Mouse (Mus musculus) forebrain, embryonic 11.5 days (tissue): Measurements from ENCODE around the gene Med6. TPM values are rescaled to one million over a fixed set of nuclear protein-coding genes. Genes with fewer than 3 reads are reported as not detected.
A peak's percentile ranks its signal among the peaks of the same experiment; 100 is the strongest.

Experiments
- ATAC-seq: fragments of 200-750 bp; cut with Nextera tagmentation; replicated peaks from 2 replicates; pipeline ENCODE4 v1.8.0; 2017; ENCODE audit warnings: moderate TSS enrichment; ENCODE audit not compliant: low FRiP score
- DNase-seq: peaks from one replicate; pipeline ENCODE4 v3.0.0-alpha.2; 2017; ENCODE audit warnings: low spot score
- H3K27ac ChIP-seq: fragments of 300-500 bp; sonication (generic); 2 replicates; pipeline ENCODE4 v1.5.1; 2014; ENCODE audit warnings: low read depth, low read length
- H3K27me3 ChIP-seq: fragments of 300-500 bp; sonication (generic); 2 replicates; pipeline ENCODE4 v1.6.1; 2014; ENCODE audit warnings: mild to moderate bottlenecking, low read length, mixed read lengths; ENCODE audit not compliant: control insufficient read depth, insufficient read depth
- H3K36me3 ChIP-seq: fragments of 300-500 bp; sonication (generic); 2 replicates; pipeline ENCODE4 v1.6.1; 2014; ENCODE audit warnings: mild to moderate bottlenecking, low read length, moderate library complexity, mixed read lengths; ENCODE audit not compliant: control insufficient read depth, insufficient read depth
- H3K4me1 ChIP-seq: fragments of 300-500 bp; sonication (generic); replicated peaks from 2 replicates; pipeline ENCODE4 v1.6.1; 2014; ENCODE audit warnings: low read length, mixed read lengths; ENCODE audit not compliant: control insufficient read depth, insufficient read depth
- H3K4me2 ChIP-seq: fragments of 300-500 bp; sonication (generic); 2 replicates; pipeline ENCODE4 v1.6.1; 2014; ENCODE audit warnings: low read depth, mild to moderate bottlenecking, low read length, moderate library complexity, mixed read lengths; ENCODE audit not compliant: severe bottlenecking
- H3K4me3 ChIP-seq: fragments of 300-500 bp; sonication (generic); 2 replicates; pipeline ENCODE4 v1.5.1; 2014; ENCODE audit warnings: low read depth, low read length
- H3K9ac ChIP-seq: fragments of 300-500 bp; sonication (generic); 2 replicates; pipeline ENCODE4 v1.6.1; 2014; ENCODE audit warnings: low read length
- H3K9me3 ChIP-seq: fragments of 300-500 bp; sonication (generic); 2 replicates; pipeline ENCODE4 v1.6.1; 2016; ENCODE audit warnings: low read length, mixed read lengths; ENCODE audit not compliant: control insufficient read depth
- WGBS: fragments of 180-500 bp; shearing (Covaris S2); extraction: QIAGEN DNeasy Blood & Tissue Kit; methylation state at CpG from one replicate; pipeline ENCODE4 v1.1.7; 2014; 5-methylcytosine and 5-hydroxymethylcytosine counted together
- polyA plus RNA-seq: library from polyadenylated mRNA; unstranded; fragments of >200 nt; fragmentation: Nextera tagmentation; extraction: Ambion mirVana; gene quantifications from 2 replicates; pipeline ENCODE4 v1.2.1, GENCODE M21; 2014

Med6 gene
- polyA plus RNA-seq, 1 experiment from 2014 or later = 81.1 TPM

- Histone ChIP-seq H3K9ac (no peak overlapping the region), H3K9me3 (no peaks in the 10 kb centered on the region), H3K4me3 (no peak overlapping the region), H3K4me2 (no peak overlapping the region), H3K36me3 (no peaks in the 10 kb centered on the region), H3K27ac (no peak overlapping the region), H3K27me3 (no peaks in the 10 kb centered on the region), H3K4me1 (no peaks in the 10 kb centered on the region; the same call in 1 of the 2 replicates)
- DNase-seq (no peak), ATAC-seq (no peak)
- 86% methylated on average over 6 of the region's 6 CpGs for WGBS
Observed at GRCm38 (mm10) chr12:81627426-81627825, 32.6 kb upstream of the Med6 start.

- no peak for ATAC-seq
- DNase-seq = no peak
- Histone ChIP-seq H3K9me3 (no peaks in the 10 kb centered on the region), H3K4me3 (no peak overlapping the region), H3K36me3 (no peaks in the 10 kb centered on the region), H3K4me1 (no peaks in the 10 kb centered on the region), H3K27me3 (no peaks in the 10 kb centered on the region), H3K4me2 (no peak overlapping the region), H3K9ac (no peak overlapping the region), H3K27ac (no peak overlapping the region)
- WGBS = 88% methylated on average over 12 of the region's 12 CpGs
Observed at GRCm38 (mm10) chr12:81626226-81626861, 31.5 kb upstream of the Med6 start.

GRCm38 (mm10) chr12:81623377-81623776 is 28.6 kb upstream of the Med6 start:
- H3K36me3 ChIP-seq = no peaks in the 10 kb centered on the region
- H3K4me2 ChIP-seq = no peak overlapping the region
- H3K4me3 ChIP-seq = no peak overlapping the region
- no peaks in the 10 kb centered on the region for H3K9me3 ChIP-seq
- no peaks in the 10 kb centered on the region for H3K27me3 ChIP-seq
- ATAC-seq (no peak), DNase-seq (no peak)
- no peak overlapping the region for H3K9ac ChIP-seq
- no peaks in the 10 kb centered on the region for H3K4me1 ChIP-seq
- WGBS = 82% methylated on average over 4 of the region's 4 CpGs
- H3K27ac ChIP-seq = no peak overlapping the region

GRCm38 (mm10) chr12:81619302-81619701 is 24.5 kb upstream of the Med6 start:
- H3K27me3 ChIP-seq = no peaks in the 10 kb centered on the region
- H3K36me3 ChIP-seq = no peaks in the 10 kb centered on the region
- WGBS = 21% methylated on average over 5 of the region's 5 CpGs
- peak; percentile 85 for DNase-seq
- no peak for ATAC-seq
- no peak overlapping the region for H3K27ac ChIP-seq
- H3K9me3 ChIP-seq = no peaks in the 10 kb centered on the region
- H3K4me2 ChIP-seq = no peak overlapping the region
- no peak overlapping the region for H3K4me3 ChIP-seq
- no peak overlapping the region for H3K9ac ChIP-seq
- H3K4me1 ChIP-seq = no peaks in the 10 kb centered on the region

GRCm38 (mm10) chr12:81616980-81617379 is 22.2 kb upstream of the Med6 start:
- no peaks in the 10 kb centered on the region for H3K36me3 ChIP-seq
- no peaks in the 10 kb centered on the region for H3K9me3 ChIP-seq
- H3K27me3 ChIP-seq = no peaks in the 10 kb centered on the region
- H3K9ac ChIP-seq = no peak overlapping the region
- no peak overlapping the region for H3K4me2 ChIP-seq
- no peak for ATAC-seq
- H3K4me3 ChIP-seq = no peak overlapping the region
- WGBS = 82% methylated on average over 7 of the region's 7 CpGs
- H3K27ac ChIP-seq = no peak overlapping the region
- no peak for DNase-seq
- no peaks in the 10 kb centered on the region for H3K4me1 ChIP-seq

- Histone ChIP-seq H3K36me3 (no peaks in the 10 kb centered on the region), H3K9ac (no peak overlapping the region), H3K9me3 (no peaks in the 10 kb centered on the region), H3K27ac (no peak overlapping the region), H3K27me3 (no peaks in the 10 kb centered on the region), H3K4me3 (no peak overlapping the region), H3K4me2 (no peak overlapping the region), H3K4me1 (no peaks in the 10 kb centered on the region)
- ATAC-seq (no peak), DNase-seq (no peak)
- 85% methylated on average over 6 of the region's 6 CpGs for WGBS
Observed at GRCm38 (mm10) chr12:81615807-81616206, 21.0 kb upstream of the Med6 start.

- Histone ChIP-seq H3K27me3 (no peaks in the 10 kb centered on the region), H3K9me3 (no peaks in the 10 kb centered on the region), H3K4me2 (no peak overlapping the region), H3K36me3 (no peaks in the 10 kb centered on the region), H3K4me1 (no peaks in the 10 kb centered on the region), H3K27ac (no peak overlapping the region), H3K9ac (no peak overlapping the region), H3K4me3 (no peak overlapping the region)
- ATAC-seq (no peak), DNase-seq (no peak)
Observed at GRCm38 (mm10) chr12:81609445-81609844, 14.6 kb upstream of the Med6 start.

GRCm38 (mm10) chr12:81604995-81605784 is 10.4 kb upstream of the Med6 start:
- no peak overlapping the region for H3K9ac ChIP-seq
- no peaks in the 10 kb centered on the region for H3K4me1 ChIP-seq
- WGBS = 71% methylated on average over 5 of the region's 5 CpGs
- H3K4me2 ChIP-seq = no peak overlapping the region
- H3K27ac ChIP-seq = no peak overlapping the region
- H3K9me3 ChIP-seq = no peaks in the 10 kb centered on the region
- no peak overlapping the region for H3K4me3 ChIP-seq
- ATAC-seq = no peak
- no peak for DNase-seq
- no peaks in the 10 kb centered on the region for H3K27me3 ChIP-seq
- no peaks in the 10 kb centered on the region for H3K36me3 ChIP-seq
